Mouse (Mus musculus) adrenal gland, postnatal 36 days (tissue): Measurements from ENCODE around the gene Wdfy2. TPM values are rescaled to one million over a fixed set of nuclear protein-coding genes. Genes with fewer than 3 reads are reported as not detected.
A peak's percentile ranks its signal among the peaks of the same experiment; 100 is the strongest.

Experiments used
- DNase-seq, 2 experiments: peaks; one replicate each; pipeline ENCODE4 v3.0.0; 2021; ENCODE audit warnings: mixed read lengths in 1 of 2
- total RNA-seq, 2 experiments: library from RNA; stranded (reverse); gene quantifications; 2 replicates each; pipeline ENCODE4 v1.2.3; 2021

The Wdfy2 gene
- total RNA-seq, 2 experiments from 2014 or later = 33.4 to 41.0 TPM

- no peak for DNase-seq
These were observed 97.9 kb downstream of the Wdfy2 start for GRCm38 (mm10) chr14:62935361-62935760.

- peak; percentile 35 to 40 for DNase-seq
These were observed 99.3 kb downstream of the Wdfy2 start for GRCm38 (mm10) chr14:62936631-62937380.

- DNase-seq = peak; percentile 52 to 68
These were observed 100.2 kb downstream of the Wdfy2 start for GRCm38 (mm10) chr14:62937675-62938074.

- DNase-seq = no peak
These were observed 102.0 kb downstream of the Wdfy2 start for GRCm38 (mm10) chr14:62939435-62939834.

GRCm38 (mm10) chr14:62940383-62941074 lies 103.1 kb downstream of the Wdfy2 start:
- DNase-seq = peak; percentile 87 to 91

- DNase-seq = no peak
These were observed 109.3 kb downstream of the Wdfy2 start for GRCm38 (mm10) chr14:62946794-62947193.

- no peak for DNase-seq
These were observed 118.6 kb downstream of the Wdfy2 start for GRCm38 (mm10) chr14:62956091-62956490.

GRCm38 (mm10) chr14:62963632-62964031 lies 126.2 kb downstream of the Wdfy2 start:
- no peak for DNase-seq

GRCm38 (mm10) chr14:62965342-62965741 lies 127.9 kb downstream of the Wdfy2 start:
- DNase-seq = peak in 1 of 2 experiments; percentile 11

GRCm38 (mm10) chr14:62965811-62966520 lies 128.5 kb downstream of the Wdfy2 start:
- peak in 1 of 2 experiments; percentile 46 for DNase-seq

GRCm38 (mm10) chr14:62975046-62975445 lies 137.6 kb downstream of the Wdfy2 start:
- DNase-seq = peak; percentile 76 to 82

GRCm38 (mm10) chr14:62979815-62980214 lies 142.3 kb downstream of the Wdfy2 start:
- no peak for DNase-seq

GRCm38 (mm10) chr14:62984410-62984809 lies 146.9 kb downstream of the Wdfy2 start, which contains the start of gene Defb48:
Defb48 (minus strand) TSS chr14:62984510.
- no peak for DNase-seq

GRCm38 (mm10) chr14:62991271-62991670 lies 153.8 kb downstream of the Wdfy2 start:
- no peak for DNase-seq

GRCm38 (mm10) chr14:62991849-62992510 lies 154.5 kb downstream of the Wdfy2 start:
- no peak for DNase-seq

- no peak for DNase-seq
These were observed 160.3 kb downstream of the Wdfy2 start, which contains the start of gene Defb47 for GRCm38 (mm10) chr14:62997777-62998176. Defb47 (plus strand) TSS chr14:62998077.

GRCm38 (mm10) chr14:62998977-62999376 lies 161.5 kb downstream of the Wdfy2 start:
- DNase-seq = no peak

- DNase-seq = peak; percentile 19 to 45
These were observed 165.1 kb downstream of the Wdfy2 start for GRCm38 (mm10) chr14:63002588-63002987.
